Mouse (Mus musculus) cerebellum, adult 11 months (tissue): Measurements from ENCODE around the gene Olfr523.

Experiments
- DNase-seq: peaks from one replicate; pipeline ENCODE4 v3.0.0; 2022

Gene Olfr523

GRCm38 (mm10) chr7:140184206-140184605 lies 11.2 kb downstream of the Olfr523 start:
- no peak for DNase-seq

DNA sequence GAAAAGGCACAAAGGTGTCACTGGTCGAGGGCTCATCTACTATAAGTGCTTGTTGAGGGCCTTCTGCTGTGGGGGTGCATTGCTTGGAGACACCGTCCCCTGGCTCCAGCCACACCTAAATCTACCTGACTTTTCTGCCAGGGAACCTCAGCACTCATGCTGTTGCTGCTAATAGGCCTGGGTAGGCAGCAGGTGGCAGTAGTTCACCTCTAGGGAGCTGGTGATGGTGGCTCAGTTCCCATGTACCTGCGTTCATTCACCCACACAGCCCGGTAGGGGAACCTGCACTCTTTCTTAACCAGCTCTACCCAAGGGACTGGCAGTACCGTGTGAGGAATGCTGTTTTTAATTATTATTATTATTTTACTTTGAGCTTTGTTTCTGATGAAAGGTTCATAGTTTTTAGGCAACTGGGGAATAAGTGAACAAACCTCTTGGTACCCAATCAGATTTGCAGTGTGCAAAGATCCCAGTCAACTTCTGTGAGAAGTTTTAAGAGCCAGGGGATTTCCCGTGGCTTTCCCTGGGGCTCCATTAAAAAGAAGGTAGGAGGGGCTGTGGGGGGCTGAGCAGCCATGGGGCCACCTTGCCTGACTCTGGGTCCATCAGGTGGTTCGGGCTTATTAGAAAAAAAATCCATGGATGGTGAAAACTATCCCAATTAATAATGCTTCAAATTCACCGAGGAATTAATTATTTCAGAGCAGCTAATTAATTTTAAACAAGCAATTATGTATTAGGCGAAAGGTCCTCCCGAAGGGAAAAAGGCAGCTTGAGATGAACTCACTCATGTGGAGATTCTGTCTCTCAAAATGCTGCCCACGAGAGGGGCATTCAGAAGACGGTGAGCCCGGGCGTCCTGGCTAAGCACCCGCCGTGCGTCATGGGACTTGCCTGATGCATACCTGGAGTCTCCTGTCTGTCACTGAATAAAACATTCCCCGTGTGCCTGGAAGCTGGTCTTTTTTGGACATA lies 13.9 kb downstream of the Olfr523 start:
- no peak for DNase-seq

DNA sequence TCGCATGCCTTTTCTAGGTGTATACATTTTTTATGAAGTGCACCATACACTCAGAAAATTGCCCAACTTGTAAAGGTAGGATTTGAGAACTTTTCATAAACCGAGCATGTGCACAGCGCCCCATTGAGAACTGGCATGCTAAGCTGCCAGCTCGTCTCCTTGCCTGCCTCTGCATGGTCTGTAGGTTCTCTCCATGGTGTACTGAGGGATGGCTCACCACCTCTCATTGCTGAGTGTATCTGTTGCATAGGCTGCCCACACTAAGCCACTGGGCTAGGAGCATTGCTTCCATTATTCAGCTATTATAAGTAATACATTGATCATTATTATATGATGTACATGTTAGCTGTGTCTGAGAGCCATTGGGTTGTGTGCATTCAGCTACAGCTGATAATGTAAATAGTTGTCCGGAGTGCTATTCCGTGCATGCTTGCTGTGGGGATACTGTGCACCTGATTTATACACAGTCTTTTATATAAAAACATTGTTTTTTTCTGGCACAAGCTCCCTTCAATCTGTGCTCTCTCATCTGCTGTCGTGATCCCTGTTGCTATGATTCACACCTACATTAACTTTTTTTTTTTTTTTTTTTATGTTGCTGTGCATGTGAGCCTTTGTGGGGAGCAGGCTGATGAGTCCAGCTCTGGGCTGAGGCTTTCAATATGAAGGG lies 14.8 kb downstream of the Olfr523 start:
- DNase-seq, result no peak

- no peak for DNase-seq
Measured at GRCm38 (mm10) chr7:140188391-140189328, 15.6 kb downstream of the Olfr523 start.

GRCm38 (mm10) chr7:140190435-140190834 lies 17.4 kb downstream of the Olfr523 start:
- DNase-seq, result no peak

- DNase-seq, result no peak
Measured at GRCm38 (mm10) chr7:140192445-140192844, 19.4 kb downstream of the Olfr523 start.

- DNase-seq, result no peak
Measured at GRCm38 (mm10) chr7:140192851-140193250, 19.8 kb downstream of the Olfr523 start.

DNA sequence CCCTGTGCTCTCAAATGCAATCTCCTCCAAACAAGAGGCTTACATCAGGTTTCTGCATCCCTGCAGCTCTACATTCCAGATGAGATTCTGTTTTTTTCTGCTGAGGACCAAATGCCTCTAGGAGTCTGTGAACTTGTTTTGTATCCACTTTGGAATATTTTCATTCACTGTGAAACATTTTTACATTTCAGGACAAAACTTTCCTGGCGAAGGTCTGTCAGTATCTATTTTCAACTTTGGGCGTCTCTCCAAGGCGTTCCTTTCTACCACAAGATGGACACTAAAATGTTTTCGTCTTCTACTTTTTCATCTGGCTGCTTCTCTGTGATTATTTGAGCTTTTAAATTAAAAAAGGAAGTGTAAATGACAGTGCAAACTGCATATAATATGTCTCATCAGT lies 21.0 kb downstream of the Olfr523 start:
- no peak for DNase-seq

DNA sequence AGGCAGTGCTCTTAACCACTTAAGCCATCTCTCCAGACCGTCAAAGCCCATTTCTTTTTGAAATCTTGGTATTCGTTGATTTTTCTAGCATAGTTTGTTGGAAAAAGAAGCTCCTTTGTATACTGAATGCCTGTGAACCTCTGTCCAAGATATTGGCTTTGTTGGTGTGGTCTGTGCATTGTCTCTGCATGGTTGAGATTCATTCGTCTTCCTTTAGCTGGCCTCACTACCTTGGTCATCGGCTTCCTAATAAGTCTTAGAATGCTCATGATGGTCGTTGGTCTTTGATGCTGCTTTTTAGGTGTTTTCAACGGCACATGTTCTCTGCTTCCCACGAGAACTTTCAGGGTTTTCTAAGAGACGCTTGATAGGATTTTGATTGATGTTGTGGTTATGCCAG lies 23.0 kb downstream of the Olfr523 start:
- DNase-seq, result no peak

GRCm38 (mm10) chr7:140201090-140201489 lies 28.1 kb downstream of the Olfr523 start:
- DNase-seq, result no peak

GRCm38 (mm10) chr7:140205864-140206263 lies 32.8 kb downstream of the Olfr523 start, which contains the start of gene Olfr524:
Gene Olfr524 (minus strand): TSS chr7:140205964.
- no peak for DNase-seq

- DNase-seq, result no peak
Measured at GRCm38 (mm10) chr7:140206904-140207303, 33.9 kb downstream of the Olfr523 start.

- DNase-seq, result no peak
Measured at GRCm38 (mm10) chr7:140208153-140208552, 35.1 kb downstream of the Olfr523 start.

GRCm38 (mm10) chr7:140208677-140209076 lies 35.7 kb downstream of the Olfr523 start:
- no peak for DNase-seq

DNA sequence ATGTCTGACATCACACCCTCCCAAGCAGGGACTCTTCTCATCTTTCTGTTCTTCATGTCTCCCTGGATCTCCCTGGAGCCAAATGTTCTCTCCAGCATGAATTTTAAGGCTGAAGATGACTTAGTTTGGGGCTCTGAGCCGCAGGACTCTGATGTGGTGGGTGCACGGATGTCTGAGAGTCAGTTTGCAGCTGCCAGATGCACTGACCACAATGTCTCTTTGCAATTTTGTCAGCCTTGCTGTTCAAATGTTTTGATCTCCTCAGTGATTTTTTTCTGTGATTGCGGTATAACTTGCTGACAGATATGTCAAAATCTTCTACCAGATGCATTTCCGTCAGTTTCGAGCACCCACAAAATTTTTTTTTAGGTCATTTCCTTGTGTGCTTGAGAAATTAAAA lies 40.8 kb downstream of the Olfr523 start:
- DNase-seq, result no peak

GRCm38 (mm10) chr7:140217967-140218366 lies 45.0 kb downstream of the Olfr523 start, which contains the start of gene Cd163l1:
Gene Cd163l1 (plus strand): TSS chr7:140218267.
- DNase-seq, result no peak

- DNase-seq, result no peak
Measured at GRCm38 (mm10) chr7:140219268-140219667, 46.3 kb downstream of the Olfr523 start.

DNA sequence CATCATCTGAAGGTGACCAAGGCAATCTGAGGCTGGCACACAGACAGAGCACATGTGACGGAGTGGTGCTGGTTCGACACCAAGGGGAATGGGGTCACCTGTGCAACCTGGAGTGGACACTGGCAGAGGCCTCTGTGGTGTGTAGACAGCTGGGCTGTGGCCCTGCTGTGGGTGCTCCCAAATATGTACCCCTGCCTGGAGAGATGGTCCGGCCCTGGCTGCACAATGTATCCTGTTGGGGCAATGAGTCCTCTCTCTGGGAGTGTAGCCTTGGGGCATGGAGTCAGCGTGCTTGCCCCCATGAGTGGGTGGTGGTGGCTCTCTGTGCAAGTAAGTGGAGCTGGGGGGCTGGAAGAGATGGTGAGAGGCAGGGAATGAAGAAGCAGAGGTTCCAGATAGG lies 47.4 kb downstream of the Olfr523 start:
- no peak for DNase-seq

DNA sequence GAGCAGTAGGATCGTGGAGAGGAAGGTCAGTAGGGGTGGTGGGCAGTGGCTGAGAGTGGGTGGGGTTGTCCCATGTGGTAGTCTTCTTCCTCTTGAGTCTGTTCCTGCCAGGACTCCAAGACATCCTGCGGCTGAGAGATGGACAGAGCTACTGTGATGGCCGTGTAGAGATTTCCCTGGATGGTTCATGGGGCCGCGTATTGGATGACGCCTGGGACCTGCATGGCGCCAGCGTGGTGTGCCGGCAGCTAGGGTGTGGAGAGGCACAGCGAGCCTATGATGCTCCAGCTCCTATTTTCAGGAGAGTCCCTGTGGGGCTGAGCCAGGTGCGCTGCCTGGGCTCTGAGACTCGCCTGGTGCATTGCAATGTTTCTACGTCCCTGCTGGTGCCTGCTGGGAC lies 51.2 kb downstream of the Olfr523 start:
- no peak for DNase-seq
